Mouse (Mus musculus) kidney, embryonic 16.5 days (tissue): ENCODE results near the gene Tnfsfm13. TPM values are rescaled to one million over a fixed set of nuclear protein-coding genes. Genes with fewer than 3 reads are reported as not detected.

ENCODE experiments used
- ATAC-seq: fragments of 200-750 bp; cut with Nextera tagmentation; 2 replicates; pipeline ENCODE4 v1.8.0; 2017; ENCODE audit warnings: moderate TSS enrichment; ENCODE audit not compliant: low FRiP score, low TSS enrichment
- H3K27ac ChIP-seq: fragments of 300-500 bp; sonication (generic); 2 replicates; pipeline ENCODE4 v1.5.1; 2014; ENCODE audit warnings: low read length
- H3K27me3 ChIP-seq: fragments of 300-500 bp; sonication (generic); 2 replicates; pipeline ENCODE4 v1.6.1; 2014; ENCODE audit warnings: low read length, control low read depth, mixed read lengths; ENCODE audit not compliant: insufficient read depth
- H3K36me3 ChIP-seq: fragments of 300-500 bp; sonication (generic); 2 replicates; pipeline ENCODE4 v1.6.1; 2014; ENCODE audit warnings: low read length, control low read depth, mixed read lengths; ENCODE audit not compliant: insufficient read depth
- H3K4me1 ChIP-seq: fragments of 300-500 bp; sonication (generic); 2 replicates; pipeline ENCODE4 v1.6.1; 2014; ENCODE audit warnings: low read length, control low read depth, mixed read lengths; ENCODE audit not compliant: insufficient read depth
- H3K4me2 ChIP-seq: fragments of 300-500 bp; sonication (generic); replicated peaks from 2 replicates; pipeline ENCODE4 v1.6.1; 2014; ENCODE audit warnings: low read depth, low read length
- H3K4me3 ChIP-seq: fragments of 300-500 bp; sonication (generic); 2 replicates; pipeline ENCODE4 v1.5.1; 2014; ENCODE audit warnings: mild to moderate bottlenecking, low read length
- H3K9ac ChIP-seq: fragments of 300-500 bp; sonication (generic); replicated peaks from 2 replicates; pipeline ENCODE4 v1.6.1; 2014; ENCODE audit warnings: low read length
- H3K9me3 ChIP-seq: fragments of 300-500 bp; sonication (generic); 2 replicates; pipeline ENCODE4 v1.6.1; 2016; ENCODE audit warnings: low read length, control low read depth
- WGBS: fragments of 180-500 bp; shearing (Covaris S2); extraction: QIAGEN DNeasy Blood & Tissue Kit; methylation state at CpG from one replicate; pipeline ENCODE4 v1.1.7; 2014; 5-methylcytosine and 5-hydroxymethylcytosine counted together
- polyA plus RNA-seq: library from polyadenylated mRNA; unstranded; fragments of >200 nt; fragmentation: Nextera tagmentation; extraction: Ambion mirVana; gene quantifications from 2 replicates; pipeline ENCODE4 v1.2.1, GENCODE M21; 2015

The Tnfsfm13 gene
- polyA plus RNA-seq, 1 experiment from 2014 or later: 6.1 TPM

DNA sequence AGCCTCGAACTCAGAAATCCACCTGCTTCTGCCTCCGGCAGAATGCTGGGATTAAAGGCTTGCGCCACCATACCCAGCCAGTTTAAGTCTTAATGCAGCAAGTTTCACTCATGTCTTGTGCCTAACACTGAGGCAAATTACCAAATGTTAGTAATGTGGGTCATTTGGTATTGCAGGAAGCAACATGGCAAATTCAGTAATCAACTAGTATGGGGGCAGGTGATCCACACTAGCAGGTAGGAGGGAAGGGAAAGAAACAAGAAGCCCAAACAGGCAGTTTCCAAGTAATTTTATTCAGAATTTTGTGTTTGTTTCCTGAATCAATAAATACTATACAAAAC is 29.3 kb downstream of the Tnfsfm13 start:
- Histone ChIP-seq H3K9ac (no peak overlapping the region), H3K27ac (no peak overlapping the region), H3K4me2 (no peak overlapping the region), H3K27me3 (no peaks in the 10 kb centered on the region), H3K4me3 (no peak overlapping the region), H3K4me1 (peaks cover 26% of the 10 kb centered on the region), H3K9me3 (no peaks in the 10 kb centered on the region), H3K36me3 (peaks cover 61% of the 10 kb centered on the region)
- ATAC-seq: no peak
- 87% methylated on average over 3 of the region's 3 CpGs for WGBS

DNA sequence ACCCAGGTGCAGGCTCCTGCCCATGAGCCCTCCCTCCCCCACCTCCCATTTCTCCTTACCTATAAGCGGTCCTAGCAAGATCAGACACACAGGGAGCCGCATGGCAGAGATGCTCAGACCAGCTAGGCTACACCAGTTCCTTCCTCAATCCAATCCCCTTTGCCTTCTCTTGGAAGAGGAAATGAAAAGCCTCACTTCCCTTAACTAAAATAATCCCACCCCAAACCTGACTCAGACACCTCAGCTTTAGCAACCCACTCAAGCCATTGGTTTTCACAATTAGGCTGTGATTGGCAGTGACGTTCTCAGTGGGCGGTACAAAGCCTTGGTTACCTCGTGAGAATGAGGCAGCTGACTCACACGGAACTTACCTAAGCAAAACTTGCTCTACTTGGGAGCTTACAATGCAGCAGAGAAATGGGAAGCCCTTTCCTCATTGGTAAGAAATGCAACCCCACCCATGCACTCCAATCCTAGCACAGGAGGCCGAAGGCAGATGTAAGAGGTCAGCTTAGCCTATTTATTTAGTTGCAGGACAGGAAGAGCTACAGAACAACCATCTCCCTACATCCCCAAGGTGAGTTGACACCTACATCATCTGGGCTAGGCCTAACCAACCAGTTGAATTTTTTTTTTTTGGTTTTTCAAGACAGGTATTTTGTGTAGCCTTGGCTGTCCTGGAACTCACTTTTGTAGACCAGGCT is 29.8 kb downstream of the Tnfsfm13 start, which contains the start of gene Cd68:
Cd68 (minus strand) TSS at position 193 of the 704 bp plus-strand sequence.
- H3K9ac ChIP-seq: no peak within 1 kb of the TSS
- WGBS: 28% methylated on average over 7 of the region's 7 CpGs
- H3K4me1 ChIP-seq: peaks cover 31% of the 10 kb centered on the region
- no peak within 1 kb of the TSS for H3K4me3 ChIP-seq
- ATAC-seq: no peak
- H3K27ac ChIP-seq: 0 out of 2 replicates have a peak within 1 kb of the TSS, but pooled peaks have one; percentile 51
- peaks cover 61% of the 10 kb centered on the region for H3K36me3 ChIP-seq
- H3K4me2 ChIP-seq: no peak within 1 kb of the TSS
- no peaks in the 10 kb centered on the region for H3K27me3 ChIP-seq
- H3K9me3 ChIP-seq: no peaks in the 10 kb centered on the region

DNA sequence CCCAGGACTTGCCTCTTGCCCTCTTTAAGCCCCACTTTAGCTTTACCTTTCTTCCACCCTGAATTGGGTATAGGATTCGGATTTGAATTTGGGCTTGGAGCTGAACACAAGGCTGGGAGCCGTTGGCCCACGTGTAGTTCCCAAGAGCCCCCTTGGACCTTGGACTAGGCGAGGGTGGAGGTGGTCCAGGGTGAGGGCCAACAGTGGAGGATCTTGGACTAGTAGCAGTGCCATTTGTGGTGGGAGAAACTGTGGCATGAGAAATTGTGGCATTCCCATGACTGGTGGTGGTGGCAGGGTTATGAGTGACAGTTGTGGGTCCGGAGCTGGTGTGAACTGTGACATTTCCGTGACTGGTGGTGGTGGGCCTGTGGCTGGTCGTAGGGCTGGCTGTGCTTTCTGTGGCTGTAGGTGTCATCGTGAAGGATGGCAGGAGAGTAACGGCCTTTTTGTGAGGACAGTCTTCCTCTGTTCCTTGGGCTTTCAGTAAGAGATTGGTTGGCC is 30.4 kb downstream of the Tnfsfm13 start:
- Histone ChIP-seq H3K36me3 (peaks cover 56% of the 10 kb centered on the region), H3K27ac (0 out of 2 replicates have a peak overlapping the region, but pooled peaks have one; percentile 51), H3K27me3 (no peaks in the 10 kb centered on the region), H3K4me3 (no peak overlapping the region), H3K9me3 (no peaks in the 10 kb centered on the region), H3K4me1 (peaks cover 31% of the 10 kb centered on the region), H3K9ac (no peak overlapping the region), H3K4me2 (no peak overlapping the region)
- no peak for ATAC-seq
- 76% methylated on average over 9 of the region's 9 CpGs for WGBS

DNA sequence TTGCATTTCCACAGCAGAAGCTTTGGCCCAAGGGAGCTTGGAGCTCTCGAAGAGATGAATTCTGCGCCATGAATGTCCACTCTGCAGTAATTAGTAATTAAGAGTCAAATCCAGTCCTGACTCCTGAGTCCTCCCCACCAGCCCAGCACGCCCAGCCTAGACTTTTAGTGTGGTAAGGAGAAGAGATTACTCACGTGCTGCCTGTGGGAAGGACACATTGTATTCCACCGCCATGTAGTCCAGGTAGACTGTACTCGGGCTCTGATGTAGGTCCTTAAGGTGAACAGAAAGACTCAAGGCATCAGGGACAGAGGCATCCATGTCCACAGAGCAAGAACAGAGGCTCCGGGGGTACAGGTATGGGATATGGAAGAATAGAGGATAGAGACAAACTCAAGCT is 31.1 kb downstream of the Tnfsfm13 start:
- Histone ChIP-seq H3K4me3 (no peak overlapping the region), H3K27me3 (no peaks in the 10 kb centered on the region), H3K4me2 (no peak overlapping the region), H3K9me3 (no peaks in the 10 kb centered on the region), H3K27ac (no peak overlapping the region), H3K4me1 (peaks cover 25% of the 10 kb centered on the region), H3K9ac (no peak overlapping the region), H3K36me3 (peaks cover 49% of the 10 kb centered on the region)
- WGBS: 91% methylated on average over 7 of the region's 7 CpGs
- ATAC-seq: no peak

DNA sequence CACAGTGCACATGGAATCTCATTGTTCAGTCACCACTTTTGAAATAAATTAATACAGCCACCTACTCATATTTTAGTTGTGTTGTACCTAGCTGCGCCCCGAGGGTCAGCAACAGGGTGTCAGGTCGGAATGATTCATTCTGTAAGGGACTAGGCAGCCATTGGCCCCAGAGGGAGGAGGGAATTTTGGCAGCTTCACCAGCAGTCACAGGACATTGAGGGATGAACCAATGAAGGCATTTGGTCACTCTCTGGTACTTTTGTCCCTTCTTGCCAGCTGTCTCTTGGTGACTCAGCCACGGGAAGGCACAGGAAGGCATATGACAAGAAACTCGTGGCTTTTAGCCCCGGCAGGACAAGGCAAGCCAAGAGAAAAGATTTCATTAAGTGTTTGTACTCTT is 32.1 kb downstream of the Tnfsfm13 start:
- peak overlapping the region; percentile 93 for H3K27ac ChIP-seq
- H3K9ac ChIP-seq: no peak overlapping the region
- 81% methylated on average over 6 of the region's 6 CpGs for WGBS
- no peaks in the 10 kb centered on the region for H3K27me3 ChIP-seq
- no peak overlapping the region for H3K4me3 ChIP-seq
- peaks cover 45% of the 10 kb centered on the region for H3K36me3 ChIP-seq
- ATAC-seq: no peak
- H3K9me3 ChIP-seq: no peaks in the 10 kb centered on the region
- no peak overlapping the region for H3K4me2 ChIP-seq
- H3K4me1 ChIP-seq: peaks cover 16% of the 10 kb centered on the region

DNA sequence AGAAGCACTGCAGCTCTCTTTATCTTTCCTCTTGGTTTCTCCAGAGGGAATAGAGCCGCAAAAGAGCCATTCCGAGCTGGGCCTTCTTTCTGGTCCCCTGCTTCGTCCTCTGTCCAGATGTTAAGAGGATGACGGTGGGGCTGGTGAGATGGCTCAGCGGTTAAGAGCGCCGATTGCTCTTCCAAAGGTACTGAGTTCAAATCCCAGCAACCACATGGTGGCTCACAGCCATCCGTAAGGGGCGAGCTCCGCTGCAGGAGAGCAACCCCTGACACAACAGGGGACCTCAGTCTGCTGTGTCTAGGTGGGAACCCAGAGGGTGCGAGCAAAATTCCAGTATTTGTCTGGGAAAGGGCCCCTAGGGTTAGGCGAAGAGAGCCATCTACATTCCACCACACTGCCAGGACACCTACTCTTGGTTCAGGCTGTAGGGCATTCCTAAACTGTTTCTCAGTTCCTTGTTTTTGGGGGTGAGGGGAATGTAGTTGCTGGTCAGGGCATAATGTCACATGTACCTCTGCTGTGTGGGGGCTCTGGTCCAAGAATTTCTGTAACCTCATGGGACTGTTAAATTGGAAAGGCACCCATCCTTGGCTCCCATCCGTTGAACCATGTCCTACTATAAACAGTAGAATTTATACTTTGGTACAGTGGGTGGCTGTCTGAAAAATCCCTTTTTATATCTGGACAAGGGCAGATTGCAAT is 32.8 kb downstream of the Tnfsfm13 start:
- Histone ChIP-seq H3K4me1 (peaks cover 16% of the 10 kb centered on the region), H3K36me3 (peaks cover 44% of the 10 kb centered on the region), H3K27ac (peak overlapping the region; percentile 93), H3K27me3 (no peaks in the 10 kb centered on the region), H3K4me2 (peak overlapping the region; percentile 59), H3K4me3 (peak overlapping the region; percentile 70), H3K9me3 (no peaks in the 10 kb centered on the region), H3K9ac (peak overlapping the region; percentile 74)
- WGBS: 68% methylated on average over 13 of the region's 13 CpGs
- 0 out of 2 replicates have a peak, but pooled peaks have one; percentile 7 for ATAC-seq

DNA sequence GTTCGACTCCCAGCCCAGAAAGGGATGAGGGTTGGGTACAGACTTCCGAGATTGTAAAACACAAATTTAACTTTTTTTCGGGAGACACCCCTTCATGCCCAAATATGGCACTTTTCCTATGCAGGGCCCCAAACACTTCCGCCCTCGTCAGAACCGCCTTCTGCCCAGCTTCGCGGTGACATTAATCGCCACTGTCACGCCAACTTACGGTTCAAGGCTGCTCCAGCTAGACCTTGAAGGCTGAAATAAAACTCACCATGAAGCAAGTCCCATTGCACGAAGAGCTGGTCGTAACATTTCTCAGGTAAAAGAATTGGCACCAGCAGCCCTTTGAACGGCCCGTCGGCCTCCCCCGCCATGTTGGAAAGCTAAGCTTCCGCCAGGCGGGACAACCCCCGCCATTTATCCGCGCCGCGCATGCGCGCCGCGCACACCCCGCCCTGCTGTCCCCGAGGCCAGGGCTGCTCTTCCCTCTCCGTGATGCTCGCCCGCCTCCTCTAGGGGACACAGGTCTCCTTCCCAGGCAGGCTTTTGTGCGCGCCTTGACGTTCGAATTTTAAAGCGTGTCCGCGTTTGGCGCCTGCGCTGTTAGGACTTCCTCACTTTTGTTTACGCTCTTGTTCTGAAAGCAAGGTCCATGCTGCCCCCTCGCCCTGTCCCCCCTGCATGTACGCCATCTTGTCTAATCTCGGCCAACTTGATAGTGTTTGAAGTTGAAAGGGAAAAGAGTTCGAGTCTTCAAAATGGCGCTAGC is 33.5 kb downstream of the Tnfsfm13 start, which contains the start of gene Mpdu1:
Mpdu1 (minus strand) TSS at position 430 of the 754 bp plus-strand sequence.
- Histone ChIP-seq H3K4me3 (peak within 1 kb of the TSS; percentile 70), H3K27ac (peak within 1 kb of the TSS; percentile 93), H3K4me2 (peak within 1 kb of the TSS; percentile 59), H3K27me3 (no peaks in the 10 kb centered on the region), H3K9ac (peak within 1 kb of the TSS; percentile 74), H3K36me3 (peaks cover 44% of the 10 kb centered on the region), H3K4me1 (peaks cover 16% of the 10 kb centered on the region), H3K9me3 (no peaks in the 10 kb centered on the region)
- ATAC-seq: peak; percentile 96
- under 1% methylated on average over 48 of the region's 48 CpGs for WGBS

DNA sequence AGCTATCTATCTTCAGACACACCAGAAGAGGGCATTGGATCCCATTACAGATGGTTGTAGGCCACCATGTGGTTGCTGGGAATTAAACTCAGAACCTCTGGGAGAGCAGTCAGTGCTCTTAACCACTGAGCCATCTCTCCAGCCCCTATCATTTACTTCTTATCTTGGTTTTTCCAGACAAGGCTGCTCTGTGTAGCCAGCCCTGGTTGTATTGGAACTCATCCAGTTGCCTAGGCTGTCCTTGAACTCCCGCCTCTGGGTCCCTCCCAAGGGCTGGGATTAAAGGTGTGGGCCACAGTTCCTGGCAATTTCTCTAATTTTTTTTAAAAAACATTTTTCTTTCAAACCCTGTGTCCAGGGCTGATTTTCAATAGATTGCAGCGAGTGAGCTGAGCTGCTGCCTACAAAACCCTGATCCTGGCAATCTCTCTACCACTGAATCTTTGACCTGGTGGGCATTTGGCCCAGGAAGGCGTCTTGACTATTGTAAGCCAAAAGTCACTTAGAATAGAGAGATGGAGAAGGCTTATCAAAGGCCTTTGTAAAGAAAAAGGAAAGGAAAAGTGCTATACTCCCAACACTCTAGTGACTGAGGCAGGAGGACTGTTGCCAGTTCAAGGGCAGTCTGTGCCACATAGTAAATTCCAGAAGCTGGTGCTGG is 34.5 kb downstream of the Tnfsfm13 start:
- H3K27ac ChIP-seq: peak overlapping the region; percentile 93
- peak overlapping the region; percentile 59 for H3K4me2 ChIP-seq
- H3K27me3 ChIP-seq: no peaks in the 10 kb centered on the region
- ATAC-seq: no peak
- peak overlapping the region; percentile 70 for H3K4me3 ChIP-seq
- no peaks in the 10 kb centered on the region for H3K9me3 ChIP-seq
- 70% methylated on average over 3 of the region's 3 CpGs for WGBS
- H3K36me3 ChIP-seq: peaks cover 46% of the 10 kb centered on the region
- H3K9ac ChIP-seq: peak overlapping the region; percentile 74
- peaks cover 16% of the 10 kb centered on the region for H3K4me1 ChIP-seq

DNA sequence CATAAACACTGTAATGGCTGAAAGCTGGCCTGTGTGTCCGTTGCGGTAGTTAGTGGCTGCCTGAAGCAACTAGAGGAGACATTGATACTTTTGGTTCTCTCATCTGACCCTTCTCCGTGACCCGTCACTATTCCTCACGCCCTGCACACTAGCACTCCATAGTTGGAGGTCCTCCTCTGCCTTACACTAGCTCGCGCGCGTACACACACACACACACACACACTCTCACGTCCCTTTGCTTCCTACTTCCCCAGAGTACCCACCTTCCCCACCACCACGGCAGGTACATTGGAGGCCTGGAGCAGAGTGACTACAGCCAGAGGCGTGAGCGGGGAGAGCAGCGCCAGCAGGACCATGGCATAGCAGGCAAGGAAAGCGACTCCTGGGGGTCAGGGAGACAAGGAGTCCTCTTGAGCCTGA is 38.4 kb downstream of the Tnfsfm13 start:
- Histone ChIP-seq H3K9ac (no peak overlapping the region), H3K27ac (no peak overlapping the region), H3K4me1 (peaks cover 24% of the 10 kb centered on the region), H3K4me2 (no peak overlapping the region), H3K9me3 (no peaks in the 10 kb centered on the region), H3K36me3 (peaks cover 43% of the 10 kb centered on the region), H3K4me3 (no peak overlapping the region), H3K27me3 (no peaks in the 10 kb centered on the region)
- ATAC-seq: no peak
- WGBS: 81% methylated on average over 15 of the region's 15 CpGs
